Mouse (Mus musculus) inflammation-experienced regulatory T-cells, adult 16 weeks (primary cell): ENCODE data around the gene Fbxw9. TPM values are rescaled to one million over a fixed set of nuclear protein-coding genes. Genes with fewer than 3 reads are reported as not detected.

Experiments
- polyA plus RNA-seq: library from polyadenylated mRNA; unstranded; fragments of 100-300 nt; shearing (Covaris generic); gene quantifications from one replicate; pipeline ENCODE4 v1.2.1, GENCODE M21; 2017

The Fbxw9 gene
- polyA plus RNA-seq: 9.1 TPM

DNA sequence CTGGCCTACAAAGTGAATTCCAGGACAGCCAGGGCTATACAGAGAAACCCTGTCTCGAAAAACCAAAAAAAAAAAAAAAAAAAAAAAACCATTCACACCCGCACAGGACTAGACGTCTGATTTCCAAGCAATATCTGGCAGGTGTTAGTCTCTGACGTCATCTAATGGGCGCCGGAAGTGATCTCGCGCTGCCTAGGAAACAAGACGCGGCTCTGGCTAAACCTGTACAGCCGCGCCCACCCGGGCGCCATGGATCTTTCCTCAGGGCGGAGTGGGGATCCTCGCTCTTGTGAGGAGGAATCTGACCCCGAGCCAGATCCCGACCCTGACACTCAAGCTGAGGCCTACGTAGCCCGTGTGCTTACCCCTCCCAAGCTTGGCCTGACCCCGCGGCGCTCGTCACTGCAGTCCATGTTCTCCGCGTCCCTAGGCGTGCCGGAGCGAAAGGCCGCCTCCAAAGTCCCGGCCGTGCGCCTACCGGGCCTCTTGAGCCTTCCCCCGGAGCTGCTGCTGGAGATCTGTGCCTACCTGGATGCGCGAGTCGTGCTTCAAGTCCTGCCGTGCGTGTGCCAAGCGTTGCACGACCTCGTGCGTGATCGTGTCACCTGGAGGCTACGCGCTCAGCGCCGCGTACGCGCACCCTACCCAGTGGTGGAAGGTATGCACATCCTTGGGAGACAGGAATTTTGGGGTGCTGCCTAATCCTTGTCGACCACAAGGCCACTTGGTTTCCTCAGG lies at the start of gene Fbxw9:
Fbxw9 (plus strand) TSS at position 177 of the 738 bp plus-strand sequence.

DNA sequence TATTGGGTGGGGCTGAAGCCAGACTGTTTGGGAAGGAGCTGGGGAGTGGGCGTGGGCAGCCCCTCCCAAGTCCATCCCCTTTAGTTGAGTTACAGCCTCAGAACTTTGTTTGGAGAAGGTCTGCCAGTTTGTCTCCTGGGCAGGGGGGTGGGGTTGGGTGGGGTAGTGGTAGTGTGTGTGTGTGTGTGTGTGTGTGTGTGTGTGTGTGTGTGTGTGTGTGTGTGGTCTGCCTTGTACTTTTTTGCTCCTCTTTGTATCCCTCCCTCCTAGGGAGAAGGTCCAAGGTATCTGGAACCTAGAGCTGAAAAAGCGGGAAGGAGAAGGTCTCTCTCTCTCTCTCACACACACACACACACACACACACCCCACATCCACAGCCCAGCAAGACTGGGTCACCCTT lies 45.4 kb upstream of the Fbxw9 start, which contains the start of gene Best2:
Best2 (minus strand) TSS at position 101 of the 400 bp plus-strand sequence.

DNA sequence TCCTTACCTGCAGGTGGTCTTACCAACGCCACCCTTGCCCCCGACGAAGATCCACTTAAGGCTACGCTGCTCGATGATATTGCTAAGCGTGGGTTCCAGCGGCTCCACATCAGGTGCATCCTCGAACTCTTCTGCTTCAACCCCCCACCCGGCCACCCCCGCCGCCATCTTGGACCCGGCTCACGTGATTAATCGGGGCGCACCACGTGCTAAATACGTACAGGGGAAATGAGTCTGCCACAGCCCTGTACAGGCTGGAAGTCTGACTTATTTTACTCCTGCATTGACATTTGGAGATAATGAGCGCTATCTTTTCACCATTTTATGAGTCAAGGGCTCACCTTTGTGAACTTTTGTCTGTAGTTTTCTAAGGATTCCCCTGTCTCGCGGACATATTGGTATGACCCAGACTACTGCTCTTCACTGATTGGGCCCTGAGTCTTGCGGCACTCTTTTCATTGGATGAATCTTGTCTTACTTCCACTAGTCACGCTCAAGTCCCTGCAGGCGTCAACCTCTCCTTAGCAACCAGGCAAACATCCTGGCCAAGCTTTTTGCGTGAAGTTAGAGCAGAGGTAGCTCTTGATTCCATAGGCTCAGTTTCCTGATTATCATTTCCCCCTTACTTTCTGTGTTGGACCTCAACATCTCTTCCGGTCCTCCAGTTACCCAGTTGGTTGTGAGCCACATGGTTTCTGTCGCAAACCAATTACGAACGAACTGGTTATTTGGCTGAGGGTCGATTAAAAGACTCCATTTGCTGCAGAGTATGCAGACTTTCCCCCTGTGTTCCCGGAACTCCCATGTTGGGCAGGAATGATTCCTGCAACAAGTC lies 34.5 kb upstream of the Fbxw9 start, which contains the start of gene Asna1:
Asna1 (minus strand) TSS at position 184 of the 835 bp plus-strand sequence.

DNA sequence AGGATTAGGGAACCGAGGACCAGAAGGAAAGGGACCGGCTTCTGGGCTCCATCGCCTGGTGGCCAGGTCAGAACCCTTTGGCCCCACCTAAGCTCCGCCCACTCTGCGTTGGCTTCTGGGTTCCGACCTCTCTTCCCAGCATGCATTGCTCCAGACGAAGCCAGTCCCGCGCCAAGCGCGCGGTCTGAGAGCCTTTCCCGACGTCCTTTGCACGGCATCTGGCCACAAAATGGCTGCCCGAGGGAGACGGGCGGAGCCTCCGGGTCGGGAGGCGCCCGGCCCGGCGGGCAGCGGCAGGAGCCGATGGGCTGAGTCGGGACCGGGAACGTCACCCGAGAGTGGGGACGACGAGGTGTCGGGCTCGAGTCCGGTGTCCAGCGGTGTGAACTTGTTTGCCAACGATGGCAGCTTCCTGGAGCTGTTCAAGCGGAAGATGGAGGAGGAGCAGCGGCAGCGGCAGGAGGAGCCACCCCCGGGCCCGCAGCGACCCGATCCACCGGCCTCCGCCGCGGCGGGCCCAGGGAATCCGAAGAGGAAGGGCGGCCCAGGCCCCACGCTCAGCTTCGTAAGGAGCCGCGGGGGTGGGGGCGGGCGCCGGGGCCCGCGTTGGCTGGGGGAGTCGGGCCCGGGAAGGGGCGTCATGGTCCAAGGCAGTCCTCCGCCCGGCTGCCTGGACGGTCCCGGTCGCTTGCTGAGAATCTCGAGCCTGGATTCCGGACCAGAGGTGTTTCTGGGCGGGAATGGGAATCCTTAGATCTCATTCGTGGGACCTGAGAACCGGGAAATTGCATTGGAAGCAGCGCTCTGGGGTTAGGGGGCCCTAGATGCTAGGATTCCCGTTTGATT lies 33.0 kb upstream of the Fbxw9 start, which contains the start of gene Trir:
Trir (plus strand) TSS at position 154 of the 846 bp plus-strand sequence.

DNA sequence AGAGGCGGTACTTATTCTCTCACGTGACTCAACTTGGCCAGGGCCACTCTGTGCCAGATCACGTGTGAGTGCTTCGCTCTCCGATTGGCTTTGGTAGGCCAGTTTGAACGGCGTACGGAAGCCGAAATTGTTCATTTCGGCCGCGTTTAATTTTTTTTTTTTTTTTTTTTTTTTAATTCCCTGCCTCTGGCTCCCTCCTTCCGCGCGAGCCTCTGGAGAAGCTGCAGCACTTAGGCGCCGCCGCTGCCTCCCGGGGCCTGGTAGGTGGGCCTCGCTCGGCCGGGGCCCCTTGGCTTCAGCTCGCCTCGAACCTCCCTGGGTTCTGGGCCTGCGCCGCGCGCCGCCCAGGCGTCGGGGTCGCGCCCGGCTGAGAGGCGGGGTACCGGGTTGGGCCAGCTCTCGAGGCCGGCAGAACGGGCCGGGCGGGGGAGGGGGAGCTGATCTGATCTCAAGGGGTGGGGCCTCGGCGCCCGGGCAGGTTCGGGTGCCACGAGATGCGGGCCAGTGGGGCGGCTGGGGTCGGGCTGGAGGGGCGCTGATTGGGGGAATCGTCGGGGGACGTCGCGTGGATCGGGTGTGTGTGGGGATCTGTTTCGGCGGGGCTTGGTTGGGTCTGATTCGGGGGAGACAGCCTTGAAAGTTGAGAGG lies 23.0 kb upstream of the Fbxw9 start, which contains the start of gene Tnpo2:
Tnpo2 (plus strand) TSS at position 198 of the 648 bp plus-strand sequence.

DNA sequence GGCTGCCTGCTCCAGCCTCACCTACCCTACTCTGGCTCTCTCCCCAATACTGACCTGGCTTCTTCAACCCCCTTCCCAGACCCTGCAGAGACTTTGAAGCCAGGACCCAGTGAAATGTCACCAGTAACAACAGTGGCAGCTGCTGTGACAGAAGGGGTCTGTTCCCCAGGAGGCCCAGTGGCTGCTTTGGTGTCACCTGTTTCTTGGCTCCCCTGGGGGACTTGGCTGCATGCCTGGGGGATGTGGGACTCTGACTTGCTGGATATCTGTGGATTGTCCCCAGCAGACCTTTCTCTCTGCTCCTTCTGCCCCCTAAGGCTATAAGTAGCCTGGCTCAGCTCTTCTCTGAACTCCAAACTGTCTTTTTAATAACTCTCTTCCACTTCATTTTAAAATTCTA lies 8.1 kb downstream of the Fbxw9 start, which contains the start of gene Gm5741:
Gm5741 (minus strand) TSS at position 1 of the 400 bp plus-strand sequence.

DNA sequence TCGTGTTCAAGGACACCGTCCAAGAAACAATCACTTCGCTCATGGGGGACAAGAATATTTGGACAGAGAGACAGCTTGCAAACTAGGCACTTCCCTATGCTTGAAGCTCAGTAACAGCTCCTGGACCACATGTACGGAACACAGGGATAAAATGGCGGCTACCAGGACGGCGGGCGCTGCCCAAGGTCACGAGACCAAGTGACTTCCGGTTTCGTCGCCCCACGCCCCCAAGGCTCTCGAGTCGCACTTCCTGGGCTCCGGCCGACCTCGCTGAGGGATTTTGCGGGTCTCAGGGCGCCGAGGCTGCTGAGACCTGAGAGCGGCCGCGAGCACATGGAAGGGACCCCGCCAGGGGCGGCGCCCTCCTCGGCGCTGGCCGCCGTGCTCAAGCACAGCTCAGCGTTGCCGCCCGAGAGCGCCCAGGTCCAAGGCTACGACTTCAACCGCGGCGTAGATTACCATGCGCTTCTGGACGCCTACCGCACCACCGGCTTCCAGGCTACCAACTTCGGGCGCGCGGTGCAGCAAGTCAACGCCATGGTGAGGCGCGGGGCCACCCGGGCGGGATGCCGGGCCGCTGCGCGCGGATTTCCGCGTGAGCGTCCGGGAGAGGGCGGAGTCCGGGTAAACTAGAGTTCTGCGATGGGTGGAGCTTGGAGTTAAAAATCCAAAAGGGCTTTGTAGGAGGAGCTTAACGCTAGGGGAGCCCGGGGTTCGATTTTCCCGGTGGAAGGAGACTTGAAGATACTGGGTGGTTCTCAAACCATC lies 11.8 kb downstream of the Fbxw9 start, which contains the start of gene Dhps:
Dhps (plus strand) TSS at position 244 of the 768 bp plus-strand sequence.

DNA sequence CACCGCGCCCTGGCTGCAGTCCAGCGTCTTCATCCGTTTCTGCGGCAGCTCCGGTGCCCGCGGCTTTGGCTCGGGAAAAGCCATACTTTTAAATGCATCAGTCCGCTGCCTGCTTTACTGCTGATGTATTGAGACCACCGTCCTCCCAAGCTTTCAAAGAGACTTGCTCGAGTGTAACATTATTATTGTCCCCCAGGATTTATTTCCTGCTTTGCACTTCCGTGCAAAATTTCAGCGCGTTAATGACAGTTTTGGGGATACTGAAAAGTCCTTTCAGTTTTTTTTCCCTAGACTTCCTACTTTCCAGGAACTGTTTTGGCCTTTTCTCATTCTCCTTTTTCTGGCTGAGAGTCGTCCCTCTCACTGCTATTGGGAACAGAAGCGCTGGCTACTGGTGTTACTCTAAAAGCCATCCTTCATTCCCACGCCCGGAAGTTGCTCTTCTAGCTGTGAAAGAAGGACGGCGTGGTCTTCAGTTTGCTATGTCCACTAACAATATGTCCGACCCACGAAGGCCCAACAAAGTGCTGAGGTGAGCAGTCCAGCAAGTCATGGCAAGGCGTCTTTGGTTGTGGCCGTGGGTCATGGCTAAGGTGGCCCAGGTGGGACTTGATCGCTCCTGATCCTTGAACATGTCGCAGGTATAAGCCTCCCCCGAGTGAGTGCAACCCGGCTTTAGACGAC lies 20.8 kb downstream of the Fbxw9 start, which contains the start of gene Wdr83os:
Wdr83os (plus strand) TSS at position 209 of the 684 bp plus-strand sequence.

DNA sequence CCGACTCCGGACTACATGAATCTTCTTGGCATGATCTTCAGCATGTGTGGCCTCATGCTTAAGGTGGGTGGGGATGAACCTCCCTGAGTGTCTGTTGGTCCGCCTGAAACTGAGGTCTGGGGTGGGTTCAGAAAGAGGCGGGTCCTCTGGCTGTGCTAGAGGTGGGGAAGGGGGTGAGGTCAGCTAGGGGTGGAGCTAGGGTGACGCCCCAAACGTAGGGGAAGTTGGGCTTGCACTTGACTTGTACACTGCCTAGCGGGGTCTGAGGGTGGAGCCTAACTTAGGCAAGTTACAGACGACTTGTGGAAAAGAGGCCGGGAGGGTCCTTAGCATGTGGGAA lies 21.3 kb downstream of the Fbxw9 start, which contains the start of gene Wdr83:
Wdr83 (minus strand) TSS at position 91 of the 340 bp plus-strand sequence.

DNA sequence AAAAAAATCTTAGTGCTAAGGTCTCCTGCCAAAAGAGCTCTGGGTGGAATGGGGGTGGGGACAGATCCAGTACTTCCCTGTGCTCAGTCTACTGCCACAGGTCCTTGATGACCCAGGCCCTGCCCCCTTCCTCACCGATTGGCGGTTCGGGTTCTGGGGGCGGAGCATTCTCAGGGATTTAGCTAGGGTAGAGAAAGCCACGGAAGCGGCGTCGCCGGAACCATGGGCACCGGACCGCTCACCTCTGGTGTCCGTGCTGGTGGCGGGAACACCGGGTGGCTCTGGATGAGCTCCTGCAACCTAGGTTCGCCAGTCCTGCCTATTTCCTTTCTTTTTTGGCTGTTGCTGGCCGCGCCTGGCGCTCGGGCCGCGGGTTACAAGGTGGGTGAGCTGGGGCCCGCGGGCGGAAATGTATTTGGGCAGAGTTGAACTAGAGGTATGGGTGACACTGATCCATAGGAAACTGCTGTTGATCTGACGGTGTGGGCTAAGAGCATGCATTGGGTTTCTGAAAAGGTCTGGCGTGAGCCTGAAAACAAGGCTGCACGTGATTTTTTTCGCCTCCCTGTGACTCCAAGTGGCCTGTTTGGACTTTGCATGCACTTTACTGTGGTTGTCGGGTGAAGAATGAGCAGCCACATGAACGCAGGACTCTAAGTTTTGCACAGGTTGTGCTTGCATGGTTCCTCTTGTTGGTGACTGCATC lies 23.4 kb downstream of the Fbxw9 start, which contains the start of gene Man2b1:
Man2b1 (plus strand) TSS at position 163 of the 706 bp plus-strand sequence.

Other genes starting within 250 kb of the Fbxw9 start
- 9.0 TPM for gene Dand5, start 237.2 kb upstream of the Fbxw9 start, polyA plus RNA-seq
- 30.6 TPM for gene Gadd45gip1, start 228.5 kb upstream of the Fbxw9 start, polyA plus RNA-seq
- 211 TPM for gene Rad23a, start 219.4 kb upstream of the Fbxw9 start, polyA plus RNA-seq
- gene Calr, start 213.1 kb upstream of the Fbxw9 start, polyA plus RNA-seq: 499 TPM
- gene Farsa, start 203.1 kb upstream of the Fbxw9 start, polyA plus RNA-seq: 111 TPM
- 8.3 TPM for gene Syce2, start 187.9 kb upstream of the Fbxw9 start, polyA plus RNA-seq
- 37.3 TPM for gene Gcdh, start 166.1 kb upstream of the Fbxw9 start, polyA plus RNA-seq
- 0.32 TPM for gene Klf1, start 158.1 kb upstream of the Fbxw9 start, polyA plus RNA-seq
- 21.8 TPM for gene Dnase2a, start 151.5 kb upstream of the Fbxw9 start, polyA plus RNA-seq
- gene Mast1, start 122.7 kb upstream of the Fbxw9 start, polyA plus RNA-seq: 1.5 TPM
- gene Rtbdn, start 113.1 kb upstream of the Fbxw9 start, polyA plus RNA-seq: 0.24 TPM
- gene Gm49661, start 90.6 kb upstream of the Fbxw9 start, polyA plus RNA-seq: not detected
- 247 TPM for gene Prdx2, start 90.5 kb upstream of the Fbxw9 start, polyA plus RNA-seq
- 101 TPM for gene Rnaseh2a, start 90.3 kb upstream of the Fbxw9 start, polyA plus RNA-seq
- 568 TPM for gene Junb, start 81.3 kb upstream of the Fbxw9 start, polyA plus RNA-seq
- 10.4 TPM for gene Hook2, start 69.5 kb upstream of the Fbxw9 start, polyA plus RNA-seq
- not detected for gene Best2, start 45.5 kb upstream of the Fbxw9 start, polyA plus RNA-seq
- gene Asna1, start 34.8 kb upstream of the Fbxw9 start, polyA plus RNA-seq: 40.2 TPM
- gene Trir, start 33.2 kb upstream of the Fbxw9 start, polyA plus RNA-seq: 202 TPM
- 49.4 TPM for gene Tnpo2, start 23.1 kb upstream of the Fbxw9 start, polyA plus RNA-seq
- gene Gm5741, start 7.9 kb downstream of the Fbxw9 start, polyA plus RNA-seq: 2.4 TPM
- 82.7 TPM for gene Dhps, start 11.7 kb downstream of the Fbxw9 start, polyA plus RNA-seq
- gene Wdr83os, start 20.7 kb downstream of the Fbxw9 start, polyA plus RNA-seq: 178 TPM
- 40.6 TPM for gene Wdr83, start 21.3 kb downstream of the Fbxw9 start, polyA plus RNA-seq
- 177 TPM for gene Man2b1, start 23.2 kb downstream of the Fbxw9 start, polyA plus RNA-seq
- not detected for gene Zfp791, start 63.0 kb downstream of the Fbxw9 start, polyA plus RNA-seq
- gene Cks1brt, start 91.9 kb downstream of the Fbxw9 start, polyA plus RNA-seq: not detected
- not detected for gene Olfr371, start 165.9 kb downstream of the Fbxw9 start, polyA plus RNA-seq
- gene Orc6, start 239.6 kb downstream of the Fbxw9 start, polyA plus RNA-seq: 25.7 TPM
- gene Vps35, start 239.7 kb downstream of the Fbxw9 start, polyA plus RNA-seq: 131 TPM